Mouse (Mus musculus) embryonic facial prominence, embryonic 12.5 days (tissue): ENCODE results near the gene Iffo1. TPM values are rescaled to one million over a fixed set of nuclear protein-coding genes. Genes with fewer than 3 reads are reported as not detected.
A peak's percentile ranks its signal among the peaks of the same experiment; 100 is the strongest.

ENCODE experiments used
- ATAC-seq: fragments of 200-750 bp; cut with Nextera tagmentation; 2 replicates; pipeline ENCODE4 v1.8.0; 2017; ENCODE audit not compliant: insufficient number of reproducible peaks, insufficient read depth, low FRiP score, low TSS enrichment
- H3K27ac ChIP-seq: fragments of 300-500 bp; sonication (generic); 2 replicates; pipeline ENCODE4 v1.5.1; 2016; ENCODE audit warnings: mild to moderate bottlenecking
- H3K27me3 ChIP-seq: fragments of 300-500 bp; sonication (generic); 2 replicates; pipeline ENCODE4 v1.6.1; 2016; ENCODE audit warnings: mild to moderate bottlenecking, moderate library complexity
- H3K36me3 ChIP-seq: fragments of 300-500 bp; sonication (generic); 2 replicates; pipeline ENCODE4 v1.6.1; 2016; ENCODE audit warnings: mild to moderate bottlenecking
- H3K4me1 ChIP-seq: fragments of 300-500 bp; sonication (generic); 2 replicates; pipeline ENCODE4 v1.6.1; 2016
- H3K4me2 ChIP-seq: fragments of 300-500 bp; sonication (generic); replicated peaks from 2 replicates; pipeline ENCODE4 v1.6.1; 2016; ENCODE audit warnings: mild to moderate bottlenecking, moderate library complexity
- H3K4me3 ChIP-seq: fragments of 300-500 bp; sonication (generic); 2 replicates; pipeline ENCODE4 v1.5.1; 2016; ENCODE audit warnings: mild to moderate bottlenecking
- H3K9ac ChIP-seq: fragments of 300-500 bp; sonication (generic); 2 replicates; pipeline ENCODE4 v1.6.1; 2016; ENCODE audit warnings: mild to moderate bottlenecking, moderate library complexity
- H3K9me3 ChIP-seq: fragments of 300-500 bp; sonication (generic); 2 replicates; pipeline ENCODE4 v1.6.1; 2016; ENCODE audit warnings: mild to moderate bottlenecking, moderate library complexity
- WGBS: fragments of 180-500 bp; shearing (Covaris S2); methylation state at CpG from one replicate; pipeline ENCODE4 v1.1.7; 2016; 5-methylcytosine and 5-hydroxymethylcytosine counted together
- polyA plus RNA-seq: library from polyadenylated mRNA; unstranded; fragments of >200 nt; fragmentation: Nextera tagmentation; extraction: Ambion mirVana; gene quantifications from 2 replicates; pipeline ENCODE4 v1.2.1, GENCODE M21; 2016

The Iffo1 gene
- polyA plus RNA-seq, 1 experiment from 2014 or later, result 24.0 TPM

- Histone ChIP-seq H3K9me3 (no peaks in the 10 kb centered on the region), H3K4me2 (no peak overlapping the region), H3K4me3 (no peak overlapping the region), H3K27me3 (no peaks in the 10 kb centered on the region), H3K4me1 (peaks cover 31% of the 10 kb centered on the region), H3K9ac (no peak overlapping the region), H3K27ac (no peak overlapping the region), H3K36me3 (peaks cover 62% of the 10 kb centered on the region)
- no peak for ATAC-seq
- WGBS, result 83% methylated on average over 3 of the region's 3 CpGs
Measured at GRCm38 (mm10) chr6:125143128-125143527, 1.9 kb upstream of the Iffo1 start.

DNA sequence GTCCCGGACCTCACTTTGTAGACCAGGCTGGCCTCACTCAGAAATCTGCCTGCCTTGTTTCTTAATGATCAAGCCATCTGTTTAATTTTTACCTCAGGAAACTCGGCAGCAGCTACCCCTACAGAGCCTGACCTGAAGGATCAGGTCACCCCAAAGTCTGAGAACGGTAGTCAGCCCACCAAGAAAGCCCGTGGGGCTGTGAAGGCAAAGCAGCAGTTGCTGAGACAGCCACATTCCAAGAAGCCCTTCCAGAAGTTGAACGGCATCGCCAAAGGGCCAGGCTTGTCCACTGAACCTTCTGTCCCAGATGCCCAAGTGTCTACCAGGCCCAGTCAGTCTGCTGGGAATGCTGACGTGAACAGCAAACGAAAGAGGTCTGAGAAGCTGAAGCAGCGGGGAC is 1.1 kb upstream of the Iffo1 start:
- WGBS, result 82% methylated on average over 9 of the region's 9 CpGs
- Histone ChIP-seq H3K27me3 (no peaks in the 10 kb centered on the region), H3K27ac (0 out of 2 replicates have a peak overlapping the region, but pooled peaks have one; percentile 19), H3K9me3 (no peaks in the 10 kb centered on the region), H3K4me1 (peaks cover 34% of the 10 kb centered on the region), H3K4me2 (no peak overlapping the region), H3K36me3 (peaks cover 55% of the 10 kb centered on the region), H3K4me3 (no peak overlapping the region), H3K9ac (no peak overlapping the region)
- ATAC-seq, result no peak

- Histone ChIP-seq H3K9ac (peak overlapping the region; percentile 88), H3K9me3 (no peaks in the 10 kb centered on the region), H3K27me3 (no peaks in the 10 kb centered on the region), H3K36me3 (peaks cover 40% of the 10 kb centered on the region), H3K4me1 (peaks cover 34% of the 10 kb centered on the region), H3K4me2 (peak overlapping the region; percentile 93), H3K4me3 (peak overlapping the region; percentile 74), H3K27ac (peak overlapping the region; percentile 93)
- peak; percentile 59 for ATAC-seq
- WGBS, result 2% methylated on average over 35 of the region's 35 CpGs
Measured at GRCm38 (mm10) chr6:125145479-125145951, 474 bp downstream of the Iffo1 start.

DNA sequence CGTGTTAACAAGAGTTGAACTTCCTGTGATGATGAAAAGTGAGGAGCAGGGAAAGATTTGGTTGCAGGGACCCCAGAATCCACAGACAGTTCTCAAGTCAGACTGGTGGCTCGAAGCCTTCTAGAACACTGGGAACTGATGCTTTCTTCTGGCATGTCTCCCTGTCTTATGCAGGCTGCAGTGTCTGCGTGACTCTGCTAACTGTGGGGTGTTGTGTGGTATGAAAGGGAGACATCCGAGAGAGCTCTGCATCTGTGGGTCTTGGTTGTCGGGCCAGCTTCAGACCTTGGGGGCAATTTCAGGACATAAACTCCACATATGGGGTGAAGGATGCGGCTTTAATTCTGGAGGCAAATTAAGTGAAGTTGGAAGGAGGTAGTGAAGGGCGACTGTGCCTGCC is 1.1 kb downstream of the Iffo1 start:
- peaks cover 34% of the 10 kb centered on the region for H3K4me1 ChIP-seq
- peaks cover 35% of the 10 kb centered on the region for H3K36me3 ChIP-seq
- H3K4me3 ChIP-seq, result peak overlapping the region; percentile 74
- H3K27ac ChIP-seq, result peak overlapping the region; percentile 93
- 44% methylated on average over 7 of the region's 7 CpGs for WGBS
- peak overlapping the region; percentile 93 for H3K4me2 ChIP-seq
- peak overlapping the region; percentile 88 for H3K9ac ChIP-seq
- no peak for ATAC-seq
- H3K27me3 ChIP-seq, result no peaks in the 10 kb centered on the region
- H3K9me3 ChIP-seq, result no peaks in the 10 kb centered on the region

- no peaks in the 10 kb centered on the region for H3K27me3 ChIP-seq
- peak overlapping the region; percentile 74; the same call in 1 of the 2 replicates for H3K4me3 ChIP-seq
- WGBS, result 84% methylated on average over 4 of the region's 4 CpGs
- no peak overlapping the region for H3K27ac ChIP-seq
- H3K4me1 ChIP-seq, result peaks cover 34% of the 10 kb centered on the region
- peak overlapping the region; percentile 93 for H3K4me2 ChIP-seq
- H3K36me3 ChIP-seq, result peaks cover 35% of the 10 kb centered on the region
- H3K9me3 ChIP-seq, result no peaks in the 10 kb centered on the region
- H3K9ac ChIP-seq, result peak overlapping the region; percentile 20; the same call in 1 of the 2 replicates
- ATAC-seq, result no peak
Measured at GRCm38 (mm10) chr6:125146797-125147196, 1.8 kb downstream of the Iffo1 start.

- Histone ChIP-seq H3K4me1 (peaks cover 34% of the 10 kb centered on the region), H3K4me3 (no peak overlapping the region), H3K27me3 (no peaks in the 10 kb centered on the region), H3K27ac (no peak overlapping the region; the same call in 1 of the 2 replicates), H3K36me3 (peaks cover 35% of the 10 kb centered on the region), H3K4me2 (peak overlapping the region; percentile 93), H3K9me3 (no peaks in the 10 kb centered on the region), H3K9ac (peak overlapping the region; percentile 20; the same call in 1 of the 2 replicates)
- no peak for ATAC-seq
- WGBS, result 57% methylated on average over 10 of the region's 10 CpGs
Measured at GRCm38 (mm10) chr6:125147329-125147728, 2.3 kb downstream of the Iffo1 start.

GRCm38 (mm10) chr6:125148251-125148925 is 3.3 kb downstream of the Iffo1 start:
- Histone ChIP-seq H3K4me1 (peaks cover 34% of the 10 kb centered on the region), H3K27me3 (no peaks in the 10 kb centered on the region), H3K27ac (peak overlapping the region; percentile 63), H3K4me2 (no peak overlapping the region), H3K36me3 (peaks cover 37% of the 10 kb centered on the region), H3K4me3 (0 out of 2 replicates have a peak overlapping the region, but pooled peaks have one; percentile 0), H3K9ac (0 out of 2 replicates have a peak overlapping the region, but pooled peaks have one; percentile 19), H3K9me3 (no peaks in the 10 kb centered on the region)
- no peak for ATAC-seq
- WGBS, result 68% methylated on average over 18 of the region's 18 CpGs

DNA sequence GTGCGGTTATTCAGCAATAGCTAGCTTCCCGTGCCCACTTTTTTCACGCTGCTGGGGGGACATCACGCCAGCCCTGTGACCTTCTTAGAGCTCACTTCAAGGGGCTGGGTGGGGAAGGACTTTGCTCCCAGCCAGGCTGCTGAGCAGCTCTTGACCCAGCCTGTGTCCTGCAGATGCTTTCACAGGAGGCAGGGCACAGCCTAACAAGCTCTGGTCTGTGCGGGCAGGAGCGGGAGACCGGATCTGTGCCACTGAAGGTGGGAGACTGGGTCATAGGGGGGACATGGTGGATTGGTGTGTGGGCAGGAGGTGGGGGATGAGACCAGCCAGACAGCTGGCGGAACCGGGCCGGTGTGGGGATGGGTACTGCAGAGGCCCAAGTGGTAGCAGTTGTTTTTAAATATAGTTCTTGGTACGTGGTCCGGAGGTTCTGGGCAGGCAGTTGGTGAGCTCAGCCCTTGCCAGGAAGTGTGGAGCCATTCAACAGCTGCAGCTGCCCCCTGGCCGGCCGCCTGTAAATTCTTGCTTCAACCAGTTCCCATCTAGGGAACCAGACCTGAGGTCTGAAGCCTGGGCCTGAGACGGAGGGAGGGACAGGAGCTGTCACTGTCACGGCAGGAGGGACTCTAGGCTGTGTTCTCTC is 4.0 kb downstream of the Iffo1 start:
- Histone ChIP-seq H3K4me3 (0 out of 2 replicates have a peak overlapping the region, but pooled peaks have one; percentile 0), H3K4me1 (peaks cover 34% of the 10 kb centered on the region), H3K36me3 (peaks cover 37% of the 10 kb centered on the region), H3K4me2 (no peak overlapping the region), H3K27me3 (no peaks in the 10 kb centered on the region), H3K9me3 (no peaks in the 10 kb centered on the region), H3K9ac (no peak overlapping the region; the same call in 1 of the 2 replicates), H3K27ac (peak overlapping the region; percentile 63; the same call in 1 of the 2 replicates)
- WGBS, result 81% methylated on average over 16 of the region's 16 CpGs
- ATAC-seq, result no peak

DNA sequence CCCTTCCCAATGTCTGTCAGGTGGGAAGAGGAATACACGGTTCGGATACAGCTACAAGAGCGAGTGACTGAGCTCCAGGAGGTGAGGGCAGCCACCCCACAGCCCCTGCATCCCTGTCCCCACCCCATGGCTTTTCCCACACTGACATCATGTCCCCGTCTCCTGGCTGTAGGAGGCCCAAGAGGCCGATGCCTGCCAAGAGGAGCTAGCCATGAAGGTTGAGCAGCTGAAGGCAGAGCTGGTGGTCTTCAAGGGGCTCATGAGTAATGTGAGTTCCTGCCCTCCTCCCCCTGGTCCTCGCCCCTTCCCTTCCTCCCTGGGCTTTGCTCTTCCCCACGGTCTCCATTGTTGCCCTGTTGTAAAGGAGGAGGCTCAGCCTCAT is 4.5 kb downstream of the Iffo1 start:
- H3K4me1 ChIP-seq, result peaks cover 29% of the 10 kb centered on the region
- H3K27ac ChIP-seq, result no peak overlapping the region
- no peaks in the 10 kb centered on the region for H3K9me3 ChIP-seq
- H3K4me2 ChIP-seq, result no peak overlapping the region
- no peak for ATAC-seq
- H3K27me3 ChIP-seq, result no peaks in the 10 kb centered on the region
- peaks cover 34% of the 10 kb centered on the region for H3K36me3 ChIP-seq
- H3K4me3 ChIP-seq, result no peak overlapping the region
- H3K9ac ChIP-seq, result no peak overlapping the region
- 77% methylated on average over 7 of the region's 7 CpGs for WGBS

DNA sequence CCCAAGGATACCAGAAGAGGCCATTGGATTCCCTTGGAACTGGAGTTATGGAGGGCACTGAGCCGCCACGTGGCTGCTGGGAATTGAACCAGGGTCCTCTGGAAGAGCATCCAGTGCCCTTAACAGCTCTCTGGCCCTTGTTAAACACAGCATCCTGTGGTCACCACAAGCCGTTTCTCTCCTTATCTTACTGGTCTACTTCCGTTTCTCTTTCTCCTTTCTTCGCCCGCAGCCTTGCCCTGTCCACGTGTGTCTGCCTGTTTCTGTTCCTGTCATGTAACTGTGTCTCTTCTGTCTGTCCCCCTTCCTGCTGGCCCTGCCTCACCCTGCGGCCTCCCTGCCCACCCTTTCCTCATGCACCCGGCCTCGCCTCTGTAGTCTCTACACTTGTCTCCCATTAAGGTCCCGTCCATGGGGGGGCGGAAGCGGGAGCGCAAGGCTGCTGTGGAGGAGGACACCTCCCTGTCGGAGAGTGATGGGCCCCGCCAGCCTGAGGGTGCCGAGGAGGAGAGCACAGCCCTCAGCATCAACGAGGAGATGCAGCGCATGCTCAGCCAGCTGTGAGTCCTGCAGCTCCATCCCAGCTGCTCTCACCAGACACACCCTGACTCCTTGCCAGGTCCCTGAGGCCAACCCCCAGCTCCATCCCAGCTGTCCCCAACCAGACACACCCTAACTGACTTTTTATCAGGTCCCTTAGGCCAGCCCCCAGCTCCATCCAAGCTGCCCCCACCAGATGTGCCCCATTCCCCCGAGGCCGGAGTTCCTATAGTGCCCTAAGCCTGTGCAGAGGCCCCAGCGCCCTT is 7.4 kb downstream of the Iffo1 start:
- Histone ChIP-seq H3K27ac (no peak overlapping the region), H3K4me3 (no peak overlapping the region), H3K9me3 (no peaks in the 10 kb centered on the region), H3K4me2 (no peak overlapping the region), H3K4me1 (peaks cover 7% of the 10 kb centered on the region), H3K9ac (no peak overlapping the region), H3K27me3 (no peaks in the 10 kb centered on the region), H3K36me3 (peaks cover 41% of the 10 kb centered on the region)
- no peak for ATAC-seq
- 85% methylated on average over 22 of the region's 22 CpGs for WGBS

DNA sequence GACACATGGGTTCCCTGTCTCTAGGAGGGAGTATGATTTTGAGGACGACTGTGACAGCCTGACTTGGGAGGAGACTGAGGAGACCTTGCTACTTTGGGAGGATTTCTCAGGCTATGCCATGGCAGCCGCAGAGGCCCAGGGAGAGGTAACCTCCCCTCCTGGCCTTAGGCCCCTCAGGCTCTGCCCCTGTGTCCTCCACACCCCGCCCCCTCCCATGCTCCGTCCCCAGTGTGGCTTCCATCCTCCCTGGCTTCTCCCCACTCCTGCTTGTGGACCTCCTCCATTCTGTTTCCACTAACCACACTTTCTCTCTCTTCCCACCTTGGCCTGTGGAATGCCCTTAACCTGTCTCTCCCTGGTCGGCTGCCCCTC is 8.0 kb downstream of the Iffo1 start:
- H3K27ac ChIP-seq, result no peak overlapping the region
- no peaks in the 10 kb centered on the region for H3K9me3 ChIP-seq
- WGBS, result 73% methylated on average over 5 of the region's 5 CpGs
- H3K27me3 ChIP-seq, result no peaks in the 10 kb centered on the region
- no peak for ATAC-seq
- H3K4me3 ChIP-seq, result no peak overlapping the region
- no peak overlapping the region for H3K4me2 ChIP-seq
- H3K4me1 ChIP-seq, result peaks cover 4% of the 10 kb centered on the region
- H3K36me3 ChIP-seq, result peaks cover 45% of the 10 kb centered on the region
- no peak overlapping the region for H3K9ac ChIP-seq
